8 mouse cellular contexts compared by ENCODE assay signal in the genomic region with DNA sequence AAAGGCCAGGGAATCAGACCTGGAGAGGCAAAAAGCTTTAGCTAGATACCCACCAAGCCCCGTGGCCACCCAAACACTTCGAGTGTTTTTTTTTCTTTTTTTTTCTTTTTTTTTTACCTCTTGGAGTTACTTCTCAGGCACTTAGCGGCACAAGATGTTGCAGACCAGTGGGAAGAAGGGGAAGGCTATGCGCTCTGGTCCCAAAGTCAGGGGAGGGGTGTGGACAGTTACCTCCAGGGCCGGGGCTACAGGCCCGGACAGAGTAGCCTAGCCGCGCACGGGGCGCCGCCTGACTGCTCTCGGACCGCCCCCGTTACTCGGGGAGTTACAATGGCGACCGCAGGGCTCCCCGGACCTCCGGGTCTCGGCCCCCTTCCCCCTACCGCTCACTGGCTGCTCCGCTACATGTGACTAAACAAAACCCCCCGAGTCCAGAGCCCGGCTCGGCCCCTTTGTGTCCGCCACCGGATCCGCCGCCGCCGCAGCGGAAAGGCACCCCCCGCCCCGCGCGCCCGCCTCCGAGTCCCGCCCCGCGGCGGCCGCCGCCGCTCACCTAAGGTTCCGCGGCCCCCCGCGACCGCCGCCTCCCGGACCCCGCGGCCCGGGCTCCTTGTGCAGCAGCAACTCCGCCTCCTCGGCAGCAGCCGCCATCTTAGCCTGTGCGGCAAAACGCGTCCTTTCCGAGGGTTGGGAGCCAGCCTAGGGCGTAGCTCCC. TPM values are rescaled to one million over a fixed set of nuclear protein-coding genes. Genes with fewer than 3 reads are reported as not detected.
DNase-seq lines count a peak whose midpoint lies in the region; ATAC-seq and TF ChIP-seq lines count a peak whose summit lies in the region.

No protein-coding gene starts in this region.

- H3K4me3 ChIP-seq in embryonic facial prominence, embryonic 12.5 days = peak overlapping the region; percentile 78
- H3K4me3 ChIP-seq in heart, embryonic 11.5 days (ENCODE audit: low read depth, low read length) = peak overlapping the region; percentile 94
- peak overlapping the region; percentile 97 for H3K4me3 ChIP-seq in kidney, postnatal 0 days (replicated peaks; ENCODE audit: low read depth, low read length)
- H3K4me3 ChIP-seq in lung, embryonic 15.5 days = peak overlapping the region; percentile 78
- peak overlapping the region; percentile 70 for H3K4me3 ChIP-seq in olfactory bulb, adult 2 months (ENCODE audit: insufficient read depth, low read depth, low read length)

- no peaks in the 10 kb centered on the region for H3K9me3 ChIP-seq in embryonic facial prominence, embryonic 12.5 days
- H3K9me3 ChIP-seq in heart, embryonic 11.5 days (replicated peaks; ENCODE audit: control insufficient read depth, low read length) = no peaks in the 10 kb centered on the region
- H3K9me3 ChIP-seq in kidney, postnatal 0 days (replicated peaks; ENCODE audit: low read length) = no peaks in the 10 kb centered on the region
- H3K9me3 ChIP-seq in lung, embryonic 15.5 days = no peaks in the 10 kb centered on the region

- peak; percentile 88 for ATAC-seq in embryonic facial prominence, embryonic 12.5 days (ENCODE audit: insufficient number of reproducible peaks, insufficient read depth, low FRiP score, low TSS enrichment)
- peak; percentile 77 for ATAC-seq in heart, embryonic 11.5 days (replicated peaks; ENCODE audit: insufficient number of reproducible peaks, low FRiP score, low TSS enrichment)
- peak; percentile 81 for ATAC-seq in kidney, postnatal 0 days (replicated peaks; ENCODE audit: low FRiP score, low read depth)
- ATAC-seq in lung, embryonic 15.5 days (ENCODE audit: borderline replicate concordance, extremely low read depth, low FRiP score, low TSS enrichment) = peak; percentile 85

- peak overlapping the region; percentile 62 for H3K4me2 ChIP-seq in embryonic facial prominence, embryonic 12.5 days (replicated peaks)
- H3K4me2 ChIP-seq in heart, embryonic 11.5 days = peak overlapping the region; percentile 84
- H3K4me2 ChIP-seq in kidney, postnatal 0 days (ENCODE audit: low read length) = peak overlapping the region; percentile 80
- H3K4me2 ChIP-seq in lung, embryonic 15.5 days = peak overlapping the region; percentile 67

- WGBS in embryonic facial prominence, embryonic 12.5 days = 1% methylated on average over 55 of the region's 63 CpGs
- WGBS in heart, embryonic 11.5 days (ENCODE audit: insufficient replicate concordance) = 1% methylated on average over 58 of the region's 63 CpGs
- under 1% methylated on average over 62 of the region's 63 CpGs for WGBS in kidney, postnatal 0 days
- 2% methylated on average over 51 of the region's 63 CpGs for WGBS in lung, embryonic 15.5 days
- WGBS in olfactory bulb, adult 2 months = under 1% methylated on average over 63 of the region's 63 CpGs

- H3K36me3 ChIP-seq in embryonic facial prominence, embryonic 12.5 days = peaks cover 4% of the 10 kb centered on the region; the same call in 1 of the 2 replicates
- no peaks in the 10 kb centered on the region for H3K36me3 ChIP-seq in heart, embryonic 11.5 days (ENCODE audit: control insufficient read depth, insufficient read depth, low read length)
- H3K36me3 ChIP-seq in kidney, postnatal 0 days (ENCODE audit: insufficient read depth, low read length) = no peaks in the 10 kb centered on the region
- peaks cover 2% of the 10 kb centered on the region; the same call in 1 of the 2 replicates for H3K36me3 ChIP-seq in lung, embryonic 15.5 days

- no peaks in the 10 kb centered on the region for H3K27me3 ChIP-seq in embryonic facial prominence, embryonic 12.5 days
- H3K27me3 ChIP-seq in heart, embryonic 11.5 days (ENCODE audit: control insufficient read depth, insufficient read depth, low read length) = no peaks in the 10 kb centered on the region
- no peaks in the 10 kb centered on the region for H3K27me3 ChIP-seq in kidney, postnatal 0 days (ENCODE audit: insufficient read depth, low read length)
- H3K27me3 ChIP-seq in lung, embryonic 15.5 days = no peaks in the 10 kb centered on the region

- H3K9ac ChIP-seq in embryonic facial prominence, embryonic 12.5 days = peak overlapping the region; percentile 94
- peak overlapping the region; percentile 99 for H3K9ac ChIP-seq in heart, embryonic 11.5 days (ENCODE audit: low read depth, low read length)
- H3K9ac ChIP-seq in kidney, postnatal 0 days (ENCODE audit: low read depth, low read length) = peak overlapping the region; percentile 99
- peak overlapping the region; percentile 97 for H3K9ac ChIP-seq in lung, embryonic 15.5 days

- no peak for TF ChIP-seq CTCF in kidney, postnatal 0 days (IDR thresholded peaks at IDR 0.05; ENCODE audit: low read depth)
- TF ChIP-seq CTCF in olfactory bulb, adult 2 months (IDR thresholded peaks at IDR 0.05; ENCODE audit: insufficient read depth, low read depth, low read length) = no peak

- peaks cover 14% of the 10 kb centered on the region for H3K4me1 ChIP-seq in embryonic facial prominence, embryonic 12.5 days
- peaks cover 20% of the 10 kb centered on the region for H3K4me1 ChIP-seq in heart, embryonic 11.5 days (ENCODE audit: control insufficient read depth, insufficient read depth, low read length)
- peaks cover 8% of the 10 kb centered on the region for H3K4me1 ChIP-seq in kidney, postnatal 0 days (replicated peaks; ENCODE audit: insufficient read depth, low read length)
- H3K4me1 ChIP-seq in lung, embryonic 15.5 days = peaks cover 23% of the 10 kb centered on the region; the same call in 1 of the 2 replicates
- H3K4me1 ChIP-seq in olfactory bulb, adult 2 months (ENCODE audit: control insufficient read depth, insufficient read depth, low read length) = peaks cover 3% of the 10 kb centered on the region; the same call in 1 of the 2 replicates

- H3K27ac ChIP-seq in embryonic facial prominence, embryonic 12.5 days = peak overlapping the region; percentile 100
- peak overlapping the region; percentile 99 for H3K27ac ChIP-seq in heart, embryonic 11.5 days (ENCODE audit: low read depth, low read length)
- peak overlapping the region; percentile 100 for H3K27ac ChIP-seq in kidney, postnatal 0 days
- peak overlapping the region; percentile 99 for H3K27ac ChIP-seq in lung, embryonic 15.5 days
- H3K27ac ChIP-seq in olfactory bulb, adult 2 months (ENCODE audit: insufficient read depth, low read depth, low read length) = peak overlapping the region; percentile 98

- peak; percentile 65 for DNase-seq in 3134 (ENCODE audit: extremely low read depth, insufficient read length, low spot score)
- peak; percentile 83 for DNase-seq in NIH3T3 (ENCODE audit: low read depth)
- DNase-seq in kidney, postnatal 0 days (ENCODE audit: low spot score) = peak; percentile 87
- DNase-seq in urinary bladder, adult 18-20 months (ENCODE audit: low spot score in 2 of 2) = peak; percentile 39 to 78

- TF ChIP-seq POLR2A in olfactory bulb, adult 2 months (IDR thresholded peaks at IDR 0.05; ENCODE audit: insufficient read depth, low read depth, low read length) = no peak

RNA-seq across cellular contexts. Expression of gene Zfp644, which starts 1.2 kb away (rescaled TPM):
- polyA plus RNA-seq in embryonic facial prominence, embryonic 12.5 days (2016; fragmentation: Nextera tagmentation; extraction: Ambion mirVana) = 86.2 and 88.9 TPM in 2 replicates
- polyA plus RNA-seq in heart, embryonic 11.5 days (2014; fragmentation: Nextera tagmentation; extraction: Ambion mirVana) = 57.5 and 82.8 TPM in 2 replicates
- polyA plus RNA-seq in kidney, postnatal 0 days (2015; fragmentation: Nextera tagmentation; extraction: Ambion mirVana) = 60.2 and 64.7 TPM in 2 replicates
- 56.1 and 61.1 TPM in 2 replicates for polyA plus RNA-seq in lung, embryonic 15.5 days (2015; fragmentation: Nextera tagmentation; extraction: Ambion mirVana)
- polyA plus RNA-seq in olfactory bulb, adult 2 months (2012; ENCODE audit: insufficient read depth, insufficient read length, low replicate concordance, missing spikeins) = 306 TPM in 1 of 2 replicates, not detected in the other

Comparison
In these comparisons a context has a peak if more than half of its experiments do, and no peak if none do; other contexts are left out.
1. Peak in every context shown above with its lines: DNase-seq, ATAC-seq, H3K4me3 ChIP-seq and H3K27ac ChIP-seq.